Mouse (Mus musculus) layer of hippocampus, adult 18-20 months (tissue): ENCODE measurements around the gene Arhgap40. TPM values are rescaled to one million over a fixed set of nuclear protein-coding genes. Genes with fewer than 3 reads are reported as not detected.

Source experiments
- total RNA-seq, 2 experiments: library from RNA; stranded (reverse); gene quantifications; 2 replicates each; pipeline ENCODE4 v1.2.3; 2021

Gene Arhgap40
- total RNA-seq, 2 experiments from 2014 or later, result not detected

Other genes starting within 250 kb of the Arhgap40 start
- 1 to 10 TPM in 1 of 2 experiments, under 1 TPM in 1; 0.86 to 2.8 TPM for gene Lbp, start 206.3 kb upstream of the Arhgap40 start, total RNA-seq
- gene Snhg11, start 137.2 kb upstream of the Arhgap40 start, total RNA-seq, result 100 to 1,000 TPM; 436 to 499 TPM
- 10 to 100 TPM; 94.8 to 96.0 TPM for gene Ralgapb, start 102.9 kb upstream of the Arhgap40 start, total RNA-seq
- gene Adig, start 10.2 kb upstream of the Arhgap40 start, total RNA-seq, result not detected
- gene Slc32a1, start 98.0 kb downstream of the Arhgap40 start, total RNA-seq, result 10 to 100 TPM; 71.2 to 76.5 TPM
- gene Actr5, start 112.1 kb downstream of the Arhgap40 start, total RNA-seq, result 10 to 100 TPM; 10.3 to 12.7 TPM
- gene Ppp1r16b, start 152.6 kb downstream of the Arhgap40 start, total RNA-seq, result 100 to 1,000 TPM; 141 to 144 TPM